Mouse (Mus musculus): ENCODE results near the gene Pou6f1. TPM values are rescaled to one million over a fixed set of nuclear protein-coding genes. Genes with fewer than 3 reads are reported as not detected.

Pou6f1 gene
- polyA plus RNA-seq, 1 experiment from 2014 or later: 5.4 TPM

DNA sequence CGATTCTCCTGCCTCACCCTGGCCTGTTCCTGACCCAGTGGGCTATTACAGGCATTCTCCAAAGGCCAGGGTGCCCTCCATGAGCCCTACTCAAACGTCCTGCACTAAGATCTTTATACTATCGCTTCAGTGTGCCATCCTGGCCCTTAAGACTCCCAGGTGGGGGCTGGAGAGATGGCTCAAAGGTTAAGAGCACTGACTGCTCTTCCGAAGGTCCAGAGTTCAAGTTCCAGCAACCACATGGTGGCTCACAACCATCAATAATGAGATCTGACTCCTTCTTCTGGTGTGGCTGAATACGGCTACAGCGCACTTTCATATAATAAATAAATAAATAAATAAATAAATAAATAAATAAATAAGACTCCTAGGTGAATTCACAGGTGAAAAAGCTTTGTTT is 7.0 kb downstream of the Pou6f1 start:
- Histone ChIP-seq H3K4me1 (no peaks in the 10 kb centered on the region), H3K27ac (replicated peaks) (no peak overlapping the region), H3K9me3 (no peaks in the 10 kb centered on the region), H3K36me3 (replicated peaks) (no peaks in the 10 kb centered on the region), H3K4me3 (no peak overlapping the region), H3K27me3 (replicated peaks; ENCODE audit: low read depth, poor library complexity, severe bottlenecking) (peaks cover 12% of the 10 kb centered on the region)
- no peak for DNase-seq (ENCODE audit: low spot score)
- 79% methylated on average over 6 of the region's 6 CpGs for WGBS

DNA sequence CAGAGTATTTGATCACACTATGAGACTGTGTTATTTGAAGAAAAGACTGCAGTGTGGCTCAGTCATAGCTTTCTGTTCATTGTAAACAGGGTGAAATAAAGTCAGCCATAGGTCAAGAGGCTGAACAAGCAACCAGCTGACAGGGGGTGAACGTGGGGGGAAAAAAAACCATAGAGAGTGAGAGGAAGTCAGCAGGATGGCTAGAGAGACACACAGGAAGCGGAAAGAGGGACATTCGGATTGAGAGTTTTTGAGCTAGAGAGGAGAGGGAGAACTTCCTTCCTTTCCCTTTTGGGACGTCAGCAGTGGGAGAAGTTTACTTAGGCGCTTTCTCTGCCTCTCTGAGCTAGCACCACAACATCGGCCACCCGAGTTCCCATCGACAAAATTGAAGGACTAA is 9.3 kb downstream of the Pou6f1 start:
- no peak for DNase-seq (ENCODE audit: low spot score)
- Histone ChIP-seq H3K27me3 (replicated peaks; ENCODE audit: low read depth, poor library complexity, severe bottlenecking) (no peaks in the 10 kb centered on the region), H3K36me3 (replicated peaks) (peaks cover 13% of the 10 kb centered on the region; the same call in 1 of the 2 replicates), H3K27ac (replicated peaks) (no peak overlapping the region), H3K4me1 (no peaks in the 10 kb centered on the region; the same call in 1 of the 2 replicates), H3K4me3 (no peak overlapping the region), H3K9me3 (no peaks in the 10 kb centered on the region)
- WGBS: 71% methylated on average over 8 of the region's 8 CpGs

DNA sequence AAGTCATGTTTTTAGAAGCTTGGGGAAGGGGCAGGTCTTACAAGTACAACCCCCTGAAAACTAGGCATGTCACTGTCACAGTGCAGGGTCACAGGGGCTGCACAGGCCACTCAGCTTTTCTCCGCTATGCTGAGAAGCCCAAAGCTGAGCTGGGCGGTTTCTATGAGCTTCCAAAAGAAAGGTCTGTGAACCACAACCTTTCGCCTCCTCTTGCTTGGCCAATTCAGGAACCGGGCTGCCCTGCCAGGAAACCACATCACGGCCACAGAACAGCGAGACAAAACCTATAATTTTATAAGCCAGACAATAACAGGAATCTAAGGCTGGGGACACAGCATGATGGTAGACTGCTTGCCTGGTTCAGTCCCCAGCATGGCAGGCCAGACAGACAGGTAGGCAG is 11.5 kb downstream of the Pou6f1 start:
- Histone ChIP-seq H3K36me3 (replicated peaks) (peaks cover 13% of the 10 kb centered on the region; the same call in 1 of the 2 replicates), H3K27me3 (replicated peaks; ENCODE audit: low read depth, poor library complexity, severe bottlenecking) (no peaks in the 10 kb centered on the region; the same call in 1 of the 2 replicates), H3K9me3 (no peaks in the 10 kb centered on the region), H3K4me1 (no peaks in the 10 kb centered on the region; the same call in 1 of the 2 replicates), H3K27ac (replicated peaks) (no peak overlapping the region), H3K4me3 (no peak overlapping the region)
- DNase-seq (ENCODE audit: low spot score): no peak
- WGBS: 80% methylated on average over 6 of the region's 6 CpGs

DNA sequence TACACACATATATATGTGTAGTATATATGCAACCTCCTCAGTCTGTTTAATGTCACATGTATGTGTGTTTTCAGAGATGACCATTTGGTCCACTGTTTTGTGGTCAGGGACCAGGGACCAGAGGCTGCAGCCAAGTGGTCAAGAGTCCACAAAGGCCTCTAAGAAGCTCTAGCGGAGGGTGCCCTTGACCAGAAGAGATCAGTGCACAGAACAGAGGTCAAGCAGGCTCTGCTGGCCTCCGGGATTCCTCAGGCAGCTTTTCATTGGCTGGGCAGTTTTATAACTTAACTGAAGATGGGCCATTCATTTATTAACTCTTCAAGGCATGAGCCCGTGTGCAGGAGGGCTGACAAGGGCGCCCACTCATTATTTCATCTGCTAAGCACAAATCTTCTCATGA is 12.6 kb downstream of the Pou6f1 start:
- H3K27ac ChIP-seq (replicated peaks): no peak overlapping the region
- H3K4me1 ChIP-seq: no peaks in the 10 kb centered on the region; the same call in 1 of the 2 replicates
- peaks cover 13% of the 10 kb centered on the region; the same call in 1 of the 2 replicates for H3K36me3 ChIP-seq (replicated peaks)
- H3K9me3 ChIP-seq: no peaks in the 10 kb centered on the region
- no peak for DNase-seq (ENCODE audit: low spot score)
- 73% methylated on average over 4 of the region's 4 CpGs for WGBS
- no peaks in the 10 kb centered on the region; the same call in 1 of the 2 replicates for H3K27me3 ChIP-seq (replicated peaks; ENCODE audit: low read depth, poor library complexity, severe bottlenecking)
- no peak overlapping the region for H3K4me3 ChIP-seq

DNA sequence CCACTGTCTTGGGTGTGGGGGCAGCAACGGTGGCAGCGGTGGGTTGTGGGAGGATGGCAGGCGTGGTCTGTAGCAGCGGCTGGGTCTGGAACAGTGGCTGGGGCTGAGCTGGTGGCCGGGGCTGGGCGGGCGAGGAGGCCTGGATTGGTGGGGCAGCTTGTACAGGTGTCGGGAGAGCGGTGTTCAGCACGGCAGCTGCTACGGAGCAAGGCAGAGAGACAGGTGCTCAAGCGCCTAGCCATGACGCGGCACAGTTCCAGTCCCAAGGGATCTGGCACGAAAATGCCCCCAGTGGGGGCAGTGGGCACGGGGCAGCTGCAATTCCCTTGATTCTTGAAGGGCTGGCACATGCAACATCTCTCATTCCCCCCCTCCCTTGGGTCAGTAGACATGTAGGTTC is 13.9 kb downstream of the Pou6f1 start:
- H3K9me3 ChIP-seq: no peaks in the 10 kb centered on the region
- H3K4me1 ChIP-seq: no peaks in the 10 kb centered on the region; the same call in 1 of the 2 replicates
- H3K36me3 ChIP-seq (replicated peaks): peaks cover 13% of the 10 kb centered on the region; the same call in 1 of the 2 replicates
- no peak for DNase-seq (ENCODE audit: low spot score)
- WGBS: 92% methylated on average over 16 of the region's 16 CpGs
- H3K27ac ChIP-seq (replicated peaks): no peak overlapping the region
- H3K27me3 ChIP-seq (replicated peaks; ENCODE audit: low read depth, poor library complexity, severe bottlenecking): no peaks in the 10 kb centered on the region; the same call in 1 of the 2 replicates
- H3K4me3 ChIP-seq: no peak overlapping the region

DNA sequence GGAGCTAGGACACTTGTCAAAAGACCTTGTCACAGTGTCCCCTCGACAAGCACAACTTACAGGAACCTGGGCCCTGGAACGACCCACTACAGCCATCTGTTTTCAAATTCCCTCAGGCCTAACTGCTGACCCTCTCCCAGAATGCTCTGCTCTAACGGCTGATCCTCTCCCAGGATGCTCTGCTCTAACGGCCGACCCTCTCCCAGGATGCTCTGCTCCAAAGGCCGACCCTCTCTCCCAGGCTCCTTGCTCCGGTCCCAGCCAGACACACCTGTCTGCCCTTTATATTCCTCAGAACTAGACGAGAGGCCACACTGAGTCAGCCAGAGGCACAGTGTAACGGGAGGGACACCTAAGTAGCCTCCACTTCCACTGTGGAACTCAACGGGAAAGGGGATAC is 19.7 kb downstream of the Pou6f1 start:
- 90% methylated on average over 10 of the region's 10 CpGs for WGBS
- Histone ChIP-seq H3K27ac (replicated peaks) (no peak overlapping the region), H3K9me3 (no peaks in the 10 kb centered on the region)

DNA sequence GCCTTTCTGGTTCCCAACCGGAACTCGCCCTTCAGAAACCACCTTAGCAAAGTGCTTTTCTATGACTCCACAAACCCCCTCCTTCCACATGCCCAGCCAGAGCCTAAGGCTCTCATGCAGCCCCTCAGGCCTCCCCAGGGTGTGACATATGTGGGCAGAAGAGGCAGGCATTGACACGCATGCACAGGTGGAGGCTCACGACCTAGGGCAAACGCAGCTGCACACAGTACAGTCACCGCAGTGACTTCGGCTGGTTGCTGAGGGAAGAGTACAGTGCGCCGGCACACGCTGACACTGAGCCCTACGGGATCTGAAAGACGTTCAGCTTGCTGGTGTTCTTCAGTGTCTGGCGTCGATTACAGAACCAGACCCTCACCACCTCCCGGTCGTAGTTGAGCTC is 21.8 kb downstream of the Pou6f1 start:
- Histone ChIP-seq H3K36me3 (replicated peaks) (no peaks in the 10 kb centered on the region), H3K4me3 (no peak overlapping the region), H3K27me3 (replicated peaks; ENCODE audit: low read depth, poor library complexity, severe bottlenecking) (no peaks in the 10 kb centered on the region), H3K27ac (replicated peaks) (no peak overlapping the region), H3K4me1 (0 out of 2 replicates have a peak, but pooled peaks cover 7% of the 10 kb centered on the region), H3K9me3 (no peaks in the 10 kb centered on the region)
- no peak for DNase-seq (ENCODE audit: low spot score)
- WGBS: 83% methylated on average over 16 of the region's 16 CpGs

More for the DNA sequence above, 19.7 kb downstream of the Pou6f1 start:
- Histone ChIP-seq H3K36me3 (replicated peaks) (no peaks in the 10 kb centered on the region), H3K4me3 (no peak overlapping the region), H3K4me1 (0 out of 2 replicates have a peak, but pooled peaks cover 4% of the 10 kb centered on the region), H3K27me3 (replicated peaks; ENCODE audit: low read depth, poor library complexity, severe bottlenecking) (no peaks in the 10 kb centered on the region; the same call in 1 of the 2 replicates)
- no peak for DNase-seq (ENCODE audit: low spot score)

DNA sequence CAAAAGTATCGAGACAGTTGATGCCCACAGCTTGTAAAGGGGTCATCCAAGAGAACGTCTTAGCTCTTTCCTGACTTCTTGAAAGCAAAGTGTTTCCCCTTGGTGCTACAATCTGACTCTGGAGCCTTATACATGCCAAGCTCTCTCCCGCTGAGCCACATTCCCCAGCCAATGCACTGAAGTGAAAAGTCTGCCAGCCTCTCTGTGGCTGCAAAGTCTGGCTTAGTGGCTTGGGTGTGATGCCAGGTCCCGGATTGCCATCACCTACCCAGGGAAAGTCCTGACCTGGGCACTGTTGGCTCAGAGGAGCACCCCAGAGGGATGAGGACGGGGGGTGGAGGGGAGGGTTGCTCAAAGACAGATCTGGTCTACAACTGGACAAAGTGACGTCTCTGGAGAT is 23.0 kb downstream of the Pou6f1 start:
- Histone ChIP-seq H3K36me3 (replicated peaks) (no peaks in the 10 kb centered on the region), H3K27me3 (replicated peaks; ENCODE audit: low read depth, poor library complexity, severe bottlenecking) (no peaks in the 10 kb centered on the region), H3K9me3 (no peaks in the 10 kb centered on the region), H3K4me3 (no peak overlapping the region), H3K27ac (replicated peaks) (no peak overlapping the region), H3K4me1 (0 out of 2 replicates have a peak, but pooled peaks cover 7% of the 10 kb centered on the region)
- WGBS: 86% methylated on average over 6 of the region's 6 CpGs
- DNase-seq (ENCODE audit: low spot score): no peak

DNA sequence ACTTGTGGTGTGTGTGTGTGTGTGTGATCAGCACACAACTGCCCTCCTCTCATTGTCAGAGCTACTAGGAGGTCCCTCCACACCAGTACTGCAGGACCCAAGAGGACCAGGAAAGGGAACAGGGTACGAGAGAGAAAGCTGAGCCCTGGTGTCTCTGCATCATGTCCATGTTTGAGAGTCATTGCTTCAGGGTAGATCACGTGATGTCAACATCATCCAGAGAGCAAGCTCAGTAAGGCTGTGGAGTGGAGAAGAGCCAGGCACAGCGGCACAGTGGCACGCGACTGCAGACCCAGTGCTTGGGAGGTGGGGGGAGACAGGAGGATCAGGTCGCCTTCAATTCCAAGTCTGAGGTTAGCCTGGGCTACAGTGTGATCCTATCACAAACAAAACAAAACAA is 23.4 kb downstream of the Pou6f1 start:
- no peak overlapping the region for H3K27ac ChIP-seq (replicated peaks)
- 87% methylated on average over 6 of the region's 6 CpGs for WGBS
- H3K4me1 ChIP-seq: 0 out of 2 replicates have a peak, but pooled peaks cover 7% of the 10 kb centered on the region
- H3K36me3 ChIP-seq (replicated peaks): no peaks in the 10 kb centered on the region
- H3K4me3 ChIP-seq: no peak overlapping the region
- no peaks in the 10 kb centered on the region for H3K27me3 ChIP-seq (replicated peaks; ENCODE audit: low read depth, poor library complexity, severe bottlenecking)
- no peak for DNase-seq (ENCODE audit: low spot score)
- H3K9me3 ChIP-seq: no peaks in the 10 kb centered on the region

DNA sequence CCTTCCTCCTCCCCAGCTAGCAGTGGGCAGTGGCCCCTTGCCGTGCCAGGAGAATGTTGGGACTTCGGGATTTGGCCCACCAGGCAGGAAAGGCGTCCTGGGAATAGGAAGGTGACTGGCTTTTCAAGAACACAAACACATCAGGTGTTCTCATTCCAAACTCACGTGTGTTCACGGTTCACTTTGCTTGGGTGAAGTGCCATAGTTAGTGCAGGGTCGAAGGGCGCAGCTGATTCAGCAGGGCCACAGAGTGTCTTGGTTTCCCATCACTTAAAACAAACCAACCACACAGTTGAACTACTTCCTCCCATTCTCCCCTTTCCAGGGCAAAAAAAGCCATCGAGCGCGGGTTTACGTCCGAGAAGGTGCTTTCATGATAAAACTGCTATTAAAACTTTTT is 24.4 kb downstream of the Pou6f1 start:
- Histone ChIP-seq H3K4me1 (0 out of 2 replicates have a peak, but pooled peaks cover 7% of the 10 kb centered on the region), H3K36me3 (replicated peaks) (no peaks in the 10 kb centered on the region), H3K27ac (replicated peaks) (no peak overlapping the region), H3K9me3 (no peaks in the 10 kb centered on the region), H3K27me3 (replicated peaks; ENCODE audit: low read depth, poor library complexity, severe bottlenecking) (no peaks in the 10 kb centered on the region), H3K4me3 (no peak overlapping the region)
- DNase-seq (ENCODE audit: low spot score): no peak
- WGBS: 85% methylated on average over 12 of the region's 12 CpGs

DNA sequence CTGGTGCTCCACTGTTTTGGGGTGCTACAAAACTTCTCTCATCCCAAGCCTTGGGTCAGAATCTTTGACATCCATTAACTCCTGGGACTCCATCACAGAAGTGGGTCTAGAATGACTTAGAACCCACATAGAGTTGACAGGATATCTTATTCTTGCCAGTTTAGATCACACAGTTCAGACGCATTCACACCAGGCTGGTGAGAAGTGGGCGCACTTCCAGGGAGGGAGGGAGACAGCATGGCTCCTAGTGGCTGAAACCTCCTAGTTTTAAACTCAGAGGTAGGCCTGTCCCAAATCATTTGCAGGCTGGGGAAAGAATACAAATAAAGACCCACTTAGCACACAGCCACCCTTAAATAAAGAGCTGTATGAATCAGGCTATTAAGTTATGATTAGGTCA is 25.4 kb downstream of the Pou6f1 start:
- DNase-seq (ENCODE audit: low spot score): no peak
- H3K9me3 ChIP-seq: no peaks in the 10 kb centered on the region
- 74% methylated on average over 2 of the region's 2 CpGs for WGBS
- H3K4me3 ChIP-seq: no peak overlapping the region
- H3K27ac ChIP-seq (replicated peaks): no peak overlapping the region
- H3K27me3 ChIP-seq (replicated peaks; ENCODE audit: low read depth, poor library complexity, severe bottlenecking): no peaks in the 10 kb centered on the region
- H3K4me1 ChIP-seq: 0 out of 2 replicates have a peak, but pooled peaks cover 7% of the 10 kb centered on the region
- H3K36me3 ChIP-seq (replicated peaks): no peaks in the 10 kb centered on the region

DNA sequence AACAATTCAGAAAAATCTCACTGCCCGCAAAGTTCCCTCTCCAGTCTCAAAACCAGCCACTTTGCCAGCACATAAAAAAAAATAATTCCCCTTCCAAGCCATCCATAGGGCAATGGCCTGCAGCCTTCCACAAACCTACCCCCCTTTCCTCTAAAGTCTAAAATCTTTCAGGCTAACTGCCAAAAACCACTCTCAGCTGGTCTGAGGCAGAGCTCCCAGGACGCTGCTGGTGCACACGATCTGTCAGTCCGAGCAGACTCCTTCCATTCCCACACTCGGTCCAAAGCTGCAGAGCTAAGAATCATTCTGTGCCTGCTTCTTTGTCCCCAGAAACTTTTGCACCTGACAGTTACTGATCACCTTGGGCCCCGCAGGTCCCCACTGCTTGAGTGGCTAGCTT is 25.8 kb downstream of the Pou6f1 start:
- WGBS: 68% methylated on average over 6 of the region's 6 CpGs
- Histone ChIP-seq H3K9me3 (no peaks in the 10 kb centered on the region), H3K36me3 (replicated peaks) (no peaks in the 10 kb centered on the region), H3K4me1 (0 out of 2 replicates have a peak, but pooled peaks cover 7% of the 10 kb centered on the region), H3K27ac (replicated peaks) (no peak overlapping the region), H3K4me3 (no peak overlapping the region), H3K27me3 (replicated peaks; ENCODE audit: low read depth, poor library complexity, severe bottlenecking) (no peaks in the 10 kb centered on the region)
- no peak for DNase-seq (ENCODE audit: low spot score)

DNA sequence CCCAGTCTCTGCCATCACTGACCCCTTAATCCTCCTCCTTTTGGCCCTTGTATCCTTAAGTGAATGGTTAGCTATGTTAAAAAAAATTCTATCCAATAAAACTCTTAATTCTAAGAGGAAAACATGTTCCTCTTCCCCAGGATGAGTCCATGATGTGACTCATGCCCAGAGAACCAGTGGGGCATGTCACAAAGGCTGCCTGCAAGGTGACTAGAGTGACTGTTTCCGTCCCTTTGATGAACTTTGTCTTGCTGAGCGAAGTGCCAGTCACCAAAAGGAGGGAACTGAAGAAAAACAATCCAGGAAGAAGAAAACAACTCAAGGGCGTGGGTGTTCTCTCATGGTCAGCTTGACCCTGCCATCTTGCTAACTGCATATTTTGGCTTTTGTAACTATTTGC is 30.5 kb downstream of the Pou6f1 start:
- Histone ChIP-seq H3K27ac (replicated peaks) (no peak overlapping the region), H3K4me3 (no peak overlapping the region), H3K9me3 (no peaks in the 10 kb centered on the region), H3K36me3 (replicated peaks) (no peaks in the 10 kb centered on the region), H3K27me3 (replicated peaks; ENCODE audit: low read depth, poor library complexity, severe bottlenecking) (no peaks in the 10 kb centered on the region), H3K4me1 (0 out of 2 replicates have a peak, but pooled peaks cover 3% of the 10 kb centered on the region)
- WGBS: 61% methylated on average over 3 of the region's 3 CpGs
- DNase-seq (ENCODE audit: low spot score): no peak

Measured in embryonic facial prominence, embryonic 10.5 days (tissue).